Mouse (Mus musculus): ENCODE results near the gene Capn1.

GRCm38 (mm10) chr19:5940173-5940572 lies 75.5 kb downstream of the Capn1 start:
- TF ChIP-seq SMC3 (IDR thresholded peaks at IDR 0.05; ENCODE audit: low read depth, low read length) (no peak), CTCF (IDR thresholded peaks at IDR 0.05 in 2 of 3, conservative IDR thresholded peaks at IDR 0.05 in 1 of 3; ENCODE audit: control insufficient read depth in 1 of 3, insufficient read depth in 1 of 3, low read depth in 2 of 3, low read length in 3 of 3, poor library complexity in 1 of 3, severe bottlenecking in 1 of 3) (no peak), POLR2A (IDR thresholded peaks at IDR 0.05; ENCODE audit: control insufficient read depth in 1 of 2, insufficient read depth in 1 of 2, low read depth in 1 of 2, low read length in 2 of 2, poor library complexity in 1 of 2) (no peak), ZMIZ1 (IDR thresholded peaks at IDR 0.05; ENCODE audit: low read depth, low read length) (no peak), TAL1 (IDR thresholded peaks at IDR 0.05; ENCODE audit: low read length) (no peak), TBP (IDR thresholded peaks at IDR 0.05; ENCODE audit: low read depth, low read length) (no peak), CHD2 (IDR thresholded peaks at IDR 0.05; ENCODE audit: low read length) (no peak), USF2 (IDR thresholded peaks at IDR 0.05; ENCODE audit: borderline replicate concordance in 1 of 2, insufficient read depth in 1 of 2, low read depth in 1 of 2, low read length in 2 of 2) (no peak)

All from MEL (cell line).